Mouse (Mus musculus): ENCODE results near the gene Cav2. TPM values are rescaled to one million over a fixed set of nuclear protein-coding genes. Genes with fewer than 3 reads are reported as not detected.

Gene Cav2
- total RNA-seq, 2 experiments from 2014 or later: not detected

DNA sequence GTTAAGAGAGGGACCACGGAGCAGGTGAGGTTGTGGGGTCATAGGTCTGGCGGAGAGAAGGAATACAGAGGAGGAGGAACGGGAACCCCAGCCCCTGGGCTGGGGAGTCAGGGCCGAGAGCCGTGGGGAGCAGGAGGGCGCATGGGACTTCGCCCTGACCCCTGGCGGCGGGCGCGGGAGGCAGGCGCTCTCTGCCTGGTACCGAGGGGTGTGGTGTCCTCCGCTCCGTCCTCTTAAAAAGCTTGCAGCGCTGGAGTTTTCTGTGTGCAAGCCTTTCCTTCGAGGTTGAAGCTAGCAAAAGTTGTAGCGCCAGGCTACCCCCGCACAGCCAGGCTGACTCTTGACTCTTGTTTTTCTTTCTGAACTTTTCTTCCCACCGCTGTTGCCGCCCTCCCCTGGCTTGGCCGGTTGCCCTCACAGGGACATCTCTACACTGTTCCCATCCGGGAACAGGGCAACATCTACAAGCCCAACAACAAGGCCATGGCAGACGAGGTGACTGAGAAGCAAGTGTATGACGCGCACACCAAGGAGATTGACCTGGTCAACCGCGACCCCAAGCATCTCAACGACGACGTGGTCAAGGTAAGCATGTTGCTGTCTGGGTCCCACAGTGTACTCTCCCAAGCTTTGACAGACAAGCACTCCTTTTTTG lies 26.6 kb downstream of the Cav2 start:
- ATAC-seq (replicated peaks; ENCODE audit: low FRiP score, low TSS enrichment, poor library complexity, severe bottlenecking): peak; percentile 97

DNA sequence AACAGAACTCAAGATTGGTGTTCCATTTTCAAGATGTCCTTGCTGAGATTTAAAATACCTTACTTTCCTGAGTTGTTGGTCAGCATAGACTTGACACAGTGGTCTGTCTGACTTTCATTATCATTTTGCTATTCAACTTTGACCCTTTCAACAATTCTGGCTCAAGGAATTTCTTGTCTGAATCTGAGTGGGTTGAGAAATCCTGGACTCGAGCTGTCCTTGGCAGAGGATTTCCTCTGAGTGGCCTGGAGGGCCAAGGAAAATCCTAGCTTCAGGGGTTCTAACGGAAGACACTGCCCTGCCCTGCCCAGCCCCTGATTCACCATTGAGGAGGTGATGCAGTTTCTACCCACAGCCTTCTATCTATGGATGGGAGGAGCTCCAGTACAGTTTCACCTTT lies 27.7 kb downstream of the Cav2 start:
- ATAC-seq (replicated peaks; ENCODE audit: low FRiP score, low TSS enrichment, poor library complexity, severe bottlenecking): no peak

DNA sequence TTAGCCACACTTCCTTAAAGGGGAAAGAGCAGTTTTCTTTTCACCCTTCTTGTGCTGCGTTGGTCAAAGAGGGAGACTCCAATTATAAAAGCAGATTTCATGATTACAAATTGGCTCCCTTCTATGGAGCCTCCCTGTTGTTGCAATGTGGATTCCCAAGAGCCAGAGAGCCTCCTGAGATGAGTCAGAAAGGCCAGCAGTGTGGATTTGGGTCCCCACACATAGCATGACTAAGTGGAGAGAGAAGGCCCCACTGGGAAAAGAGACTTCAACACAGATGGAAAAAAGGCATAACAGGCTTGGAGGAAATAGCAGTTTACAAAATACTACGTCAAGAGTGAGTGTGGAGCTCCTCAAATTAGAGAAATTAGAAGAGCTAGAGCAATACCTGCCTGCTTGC lies 28.3 kb downstream of the Cav2 start:
- no peak for ATAC-seq (replicated peaks; ENCODE audit: low FRiP score, low TSS enrichment, poor library complexity, severe bottlenecking)

GRCm38 (mm10) chr6:17314241-17314640 lies 33.3 kb downstream of the Cav2 start:
- no peak for ATAC-seq (replicated peaks; ENCODE audit: low FRiP score, low TSS enrichment, poor library complexity, severe bottlenecking)

DNA sequence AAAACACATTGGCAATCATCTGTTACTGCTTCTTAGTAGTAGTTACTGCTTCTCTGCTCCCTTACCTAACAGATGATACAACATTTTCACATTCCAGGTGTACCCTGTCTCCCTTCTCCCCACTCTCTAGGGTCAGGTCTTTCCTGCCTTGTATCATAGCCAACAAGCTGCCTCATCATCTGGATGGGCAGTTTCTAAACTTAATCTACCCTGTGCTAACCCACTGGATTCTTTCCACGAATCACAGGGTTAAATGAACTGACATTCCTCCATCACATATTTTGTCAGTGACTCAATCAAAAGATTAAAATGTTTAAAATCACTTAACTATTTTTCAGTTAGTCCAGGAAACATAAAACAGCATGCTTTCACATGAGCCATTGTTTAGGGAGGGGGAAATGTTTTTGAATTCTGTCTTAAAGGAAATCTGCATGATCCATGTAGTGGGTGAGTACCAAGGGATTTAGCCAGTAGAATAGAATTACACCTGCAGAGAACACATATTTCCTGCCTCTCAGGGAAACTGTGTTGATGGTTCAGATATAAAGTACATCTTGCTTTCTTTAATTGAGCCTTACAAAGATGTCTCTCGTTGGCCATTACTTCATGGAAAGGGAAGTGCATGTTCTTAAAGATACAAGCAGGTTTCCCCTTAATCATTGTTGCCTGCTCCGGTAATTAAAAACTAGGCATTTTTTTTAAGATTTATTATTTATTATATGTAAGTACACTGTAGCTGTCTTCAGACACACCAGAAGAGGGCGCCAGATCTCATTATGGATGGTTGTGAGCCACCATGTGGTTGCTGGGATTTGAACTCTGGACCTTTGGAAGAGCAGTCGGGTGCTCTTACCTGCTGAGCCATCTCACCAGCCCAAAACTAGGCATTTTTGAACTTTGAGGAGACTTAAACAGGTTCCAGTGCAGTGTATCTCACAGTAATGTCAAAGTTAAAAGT lies 34.0 kb downstream of the Cav2 start:
- ATAC-seq (replicated peaks; ENCODE audit: low FRiP score, low TSS enrichment, poor library complexity, severe bottlenecking): no peak

DNA sequence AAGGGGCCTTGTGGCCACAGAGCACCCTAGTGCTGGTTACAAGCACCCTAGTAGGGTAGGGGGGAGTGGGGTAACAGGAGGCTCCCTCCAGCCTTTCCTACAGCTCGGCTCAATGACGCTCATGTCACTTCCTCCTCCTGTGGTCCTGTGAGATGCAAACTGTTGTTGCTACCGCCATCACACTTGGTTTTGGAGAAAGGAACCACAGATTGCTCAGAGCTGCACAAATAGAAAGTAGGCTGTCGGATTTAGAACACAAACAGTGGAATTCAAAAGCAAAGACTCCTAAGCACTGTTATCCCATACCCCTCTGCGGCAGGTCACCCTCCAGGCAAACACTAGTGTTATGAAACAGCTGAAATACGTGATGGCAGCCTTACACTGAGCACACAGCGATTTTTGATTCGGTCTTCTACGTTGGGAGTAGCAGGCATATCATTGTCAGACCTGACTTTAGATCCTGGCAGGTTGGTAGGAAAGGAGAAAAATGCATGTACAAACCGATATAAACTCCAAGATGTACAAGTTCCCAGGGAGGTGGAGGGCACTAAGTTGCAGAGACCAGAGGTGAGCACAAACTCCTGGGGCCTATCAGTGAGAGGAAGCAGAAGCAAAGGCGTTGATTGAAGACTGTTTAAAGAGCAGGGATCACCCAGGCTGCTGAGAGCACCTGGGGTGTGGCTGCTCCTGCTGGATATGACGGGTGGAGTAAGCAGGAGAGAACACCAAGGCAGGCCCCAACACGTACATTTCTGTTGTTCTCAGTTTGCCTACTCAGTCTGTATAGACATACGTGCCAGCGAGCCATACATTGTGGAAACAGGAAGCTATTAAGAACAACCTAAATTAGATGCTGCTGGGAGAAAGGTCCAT lies 35.5 kb downstream of the Cav2 start:
- ATAC-seq (replicated peaks; ENCODE audit: low FRiP score, low TSS enrichment, poor library complexity, severe bottlenecking): no peak

DNA sequence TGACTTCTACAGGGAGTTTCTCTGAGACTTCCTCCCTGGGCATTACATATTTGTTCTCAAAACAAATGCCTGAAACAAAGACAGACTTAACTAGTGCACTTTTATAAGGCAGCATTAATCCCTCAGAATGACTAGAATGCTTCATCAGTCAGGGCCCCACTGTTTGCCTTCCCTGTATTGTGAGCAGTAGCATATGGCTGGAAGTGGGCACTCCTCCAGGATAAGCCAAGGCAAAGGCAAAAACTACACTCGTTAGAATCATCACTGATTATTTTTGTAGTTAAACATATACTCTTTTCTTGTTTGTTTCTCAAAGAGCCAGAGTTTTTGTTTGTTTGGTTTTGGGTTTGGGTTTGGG lies 36.2 kb downstream of the Cav2 start:
- no peak for ATAC-seq (replicated peaks; ENCODE audit: low FRiP score, low TSS enrichment, poor library complexity, severe bottlenecking)

DNA sequence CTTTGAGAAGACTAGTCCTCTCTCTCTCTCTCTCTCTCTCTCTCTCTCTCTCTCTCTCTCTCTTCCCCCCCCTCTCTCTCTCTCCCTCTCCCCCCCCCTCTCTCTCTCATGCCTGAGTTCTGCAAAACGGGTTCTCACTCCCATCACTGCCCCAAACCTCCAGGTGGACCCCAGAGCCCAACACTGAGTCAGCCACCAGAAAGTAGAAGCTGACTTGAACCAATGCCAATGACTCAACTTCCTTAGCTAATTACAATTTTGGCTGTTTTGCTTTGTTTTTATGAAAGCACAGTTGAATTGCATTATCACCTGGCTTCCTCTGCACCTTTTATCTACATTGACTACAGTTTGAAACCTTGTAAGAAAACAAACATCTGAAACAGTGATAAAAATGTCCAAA lies 37.0 kb downstream of the Cav2 start:
- ATAC-seq (replicated peaks; ENCODE audit: low FRiP score, low TSS enrichment, poor library complexity, severe bottlenecking): no peak

- no peak for ATAC-seq (replicated peaks; ENCODE audit: low FRiP score, low TSS enrichment, poor library complexity, severe bottlenecking)
These were observed 41.0 kb downstream of the Cav2 start for GRCm38 (mm10) chr6:17321976-17322375.

DNA sequence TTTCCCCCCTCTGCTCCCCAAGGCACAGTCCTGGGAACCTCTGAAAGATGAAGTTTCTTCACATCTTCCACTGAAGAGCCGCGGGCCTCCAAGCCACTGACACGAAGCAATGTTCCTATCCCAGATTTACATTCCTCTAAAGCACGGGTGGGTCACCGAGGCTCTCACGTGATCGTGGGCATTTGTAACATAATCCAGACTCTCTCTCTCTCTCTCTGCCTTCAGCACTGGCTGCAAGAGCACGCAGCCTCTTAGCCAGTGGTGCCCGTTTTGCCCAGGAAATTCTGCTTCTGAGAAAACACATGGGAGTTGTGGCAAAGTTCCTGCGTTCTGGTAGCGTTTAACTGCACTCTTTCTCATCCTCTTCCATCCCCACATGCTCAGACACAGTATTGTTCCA lies 46.2 kb downstream of the Cav2 start:
- no peak for ATAC-seq (replicated peaks; ENCODE audit: low FRiP score, low TSS enrichment, poor library complexity, severe bottlenecking)

- ATAC-seq (replicated peaks; ENCODE audit: low FRiP score, low TSS enrichment, poor library complexity, severe bottlenecking): no peak
These were observed 48.8 kb downstream of the Cav2 start for GRCm38 (mm10) chr6:17329801-17330200.

- no peak for ATAC-seq (replicated peaks; ENCODE audit: low FRiP score, low TSS enrichment, poor library complexity, severe bottlenecking)
These were observed 56.7 kb downstream of the Cav2 start for GRCm38 (mm10) chr6:17337724-17338123.

Other genes with a start within 250 kb of the Cav2 start
- 2.9 and 3.5 TPM in 2 replicates for gene Tes, start 216.0 kb upstream of the Cav2 start, total RNA-seq (2014; fragmentation: Nextera tagmentation)
- 8.4 and 19.4 TPM in 2 replicates for gene Tes, start 216.0 kb upstream of the Cav2 start, total RNA-seq (2017)
- gene Cav1, start 25.1 kb downstream of the Cav2 start, total RNA-seq (2014; fragmentation: Nextera tagmentation): not detected in 2 replicates
- not detected in 2 replicates for gene Cav1, start 25.1 kb downstream of the Cav2 start, total RNA-seq (2017)
- gene Met, start 182.6 kb downstream of the Cav2 start, total RNA-seq (2014; fragmentation: Nextera tagmentation): not detected in 2 replicates
- 0.56 TPM in 1 of 2 replicates, not detected in the other for gene Met, start 182.6 kb downstream of the Cav2 start, total RNA-seq (2017)